Mouse (Mus musculus) midbrain, embryonic 16.5 days (tissue): ENCODE data around the gene Iqce. TPM values are rescaled to one million over a fixed set of nuclear protein-coding genes. Genes with fewer than 3 reads are reported as not detected.

Source experiments
- ATAC-seq: fragments of 200-750 bp; cut with Nextera tagmentation; 2 replicates; pipeline ENCODE4 v1.8.0; 2017; ENCODE audit warnings: moderate TSS enrichment
- H3K27ac ChIP-seq: fragments of 300-500 bp; sonication (generic); 2 replicates; pipeline ENCODE4 v1.5.1; 2014; ENCODE audit warnings: mild to moderate bottlenecking, low read length, mixed read lengths
- H3K27me3 ChIP-seq: fragments of 300-500 bp; sonication (generic); 2 replicates; pipeline ENCODE4 v1.6.1; 2014; ENCODE audit warnings: low read depth, low read length, mixed read lengths; ENCODE audit not compliant: control insufficient read depth, insufficient read depth
- H3K36me3 ChIP-seq: fragments of 300-500 bp; sonication (generic); 2 replicates; pipeline ENCODE4 v1.6.1; 2014; ENCODE audit warnings: mild to moderate bottlenecking, low read length, moderate library complexity, mixed read lengths; ENCODE audit not compliant: control insufficient read depth, insufficient read depth
- H3K4me1 ChIP-seq: fragments of 300-500 bp; sonication (generic); 2 replicates; pipeline ENCODE4 v1.6.1; 2014; ENCODE audit warnings: mild to moderate bottlenecking, low read length, mixed read lengths; ENCODE audit not compliant: control insufficient read depth, insufficient read depth
- H3K4me2 ChIP-seq: fragments of 300-500 bp; sonication (generic); 2 replicates; pipeline ENCODE4 v1.6.1; 2014; ENCODE audit warnings: mild to moderate bottlenecking, low read length, mixed read lengths
- H3K4me3 ChIP-seq: fragments of 300-500 bp; sonication (generic); 2 replicates; pipeline ENCODE4 v1.5.1; 2014; ENCODE audit warnings: low read depth, mild to moderate bottlenecking, low read length, moderate library complexity, mixed read lengths
- H3K9ac ChIP-seq: fragments of 300-500 bp; sonication (generic); 2 replicates; pipeline ENCODE4 v1.6.1; 2014; ENCODE audit warnings: low read depth, low read length, mixed read lengths
- H3K9me3 ChIP-seq: fragments of 300-500 bp; sonication (generic); replicated peaks from 2 replicates; pipeline ENCODE4 v1.6.1; 2014; ENCODE audit warnings: mild to moderate bottlenecking, low read length, mixed read lengths; ENCODE audit not compliant: control insufficient read depth, poor library complexity, severe bottlenecking
- WGBS: fragments of 180-500 bp; shearing (Covaris S2); extraction: QIAGEN DNeasy Blood & Tissue Kit; methylation state at CpG from one replicate; pipeline ENCODE4 v1.1.7; 2014; 5-methylcytosine and 5-hydroxymethylcytosine counted together
- polyA plus RNA-seq: library from polyadenylated mRNA; unstranded; fragments of >200 nt; fragmentation: Nextera tagmentation; extraction: Ambion mirVana; gene quantifications from 2 replicates; pipeline ENCODE4 v1.2.1, GENCODE M21; 2015

Gene Iqce
- polyA plus RNA-seq, 1 experiment from 2014 or later: 31.5 TPM

GRCm38 (mm10) chr5:140627580-140627979, 74.6 kb downstream of the Iqce start:
- H3K27me3 ChIP-seq: no peaks in the 10 kb centered on the region
- H3K9me3 ChIP-seq: no peaks in the 10 kb centered on the region
- no peak overlapping the region for H3K4me2 ChIP-seq
- no peaks in the 10 kb centered on the region for H3K4me1 ChIP-seq
- H3K27ac ChIP-seq: no peak overlapping the region
- no peak overlapping the region for H3K4me3 ChIP-seq
- H3K9ac ChIP-seq: no peak overlapping the region
- 96% methylated on average over 5 of the region's 5 CpGs for WGBS
- ATAC-seq: no peak
- H3K36me3 ChIP-seq: peaks cover 81% of the 10 kb centered on the region

- Histone ChIP-seq H3K27ac (no peak overlapping the region), H3K4me2 (no peak overlapping the region), H3K9me3 (no peaks in the 10 kb centered on the region), H3K27me3 (no peaks in the 10 kb centered on the region), H3K36me3 (peaks cover 70% of the 10 kb centered on the region), H3K9ac (no peak overlapping the region), H3K4me1 (no peaks in the 10 kb centered on the region), H3K4me3 (no peak overlapping the region)
- ATAC-seq: no peak
- 94% methylated on average over 13 of the region's 13 CpGs for whole genome bisulfite sequencing
These were observed 77.2 kb downstream of the Iqce start for GRCm38 (mm10) chr5:140624961-140625360.

GRCm38 (mm10) chr5:140624238-140624637, 77.9 kb downstream of the Iqce start:
- H3K4me1 ChIP-seq: no peaks in the 10 kb centered on the region
- no peaks in the 10 kb centered on the region for H3K9me3 ChIP-seq
- H3K27me3 ChIP-seq: no peaks in the 10 kb centered on the region
- no peak overlapping the region for H3K9ac ChIP-seq
- peaks cover 63% of the 10 kb centered on the region for H3K36me3 ChIP-seq
- ATAC-seq: no peak
- 97% methylated on average over 5 of the region's 5 CpGs for WGBS
- no peak overlapping the region for H3K27ac ChIP-seq
- no peak overlapping the region for H3K4me3 ChIP-seq
- H3K4me2 ChIP-seq: no peak overlapping the region

- Histone ChIP-seq H3K4me2 (no peak overlapping the region), H3K9me3 (no peaks in the 10 kb centered on the region), H3K36me3 (peaks cover 58% of the 10 kb centered on the region), H3K27me3 (no peaks in the 10 kb centered on the region), H3K9ac (no peak overlapping the region), H3K27ac (no peak overlapping the region), H3K4me3 (no peak overlapping the region), H3K4me1 (no peaks in the 10 kb centered on the region)
- 80% methylated on average over 4 of the region's 4 CpGs for WGBS
- ATAC-seq: no peak
These were observed 78.4 kb downstream of the Iqce start for GRCm38 (mm10) chr5:140623791-140624190.

- H3K9ac ChIP-seq: no peak overlapping the region
- H3K9me3 ChIP-seq: no peaks in the 10 kb centered on the region
- no peaks in the 10 kb centered on the region for H3K27me3 ChIP-seq
- H3K36me3 ChIP-seq: peaks cover 52% of the 10 kb centered on the region
- H3K4me1 ChIP-seq: no peaks in the 10 kb centered on the region
- no peak for ATAC-seq
- 95% methylated on average over 23 of the region's 23 CpGs for WGBS
- no peak overlapping the region for H3K27ac ChIP-seq
- H3K4me3 ChIP-seq: no peak overlapping the region
- H3K4me2 ChIP-seq: no peak overlapping the region
These were observed 79.1 kb downstream of the Iqce start for GRCm38 (mm10) chr5:140622978-140623670.

- no peaks in the 10 kb centered on the region for H3K9me3 ChIP-seq
- no peak overlapping the region for H3K4me2 ChIP-seq
- H3K27ac ChIP-seq: 0 out of 2 replicates have a peak overlapping the region, but pooled peaks have one; percentile 28
- peaks cover 37% of the 10 kb centered on the region for H3K36me3 ChIP-seq
- no peak for ATAC-seq
- H3K4me1 ChIP-seq: no peaks in the 10 kb centered on the region; the same call in 1 of the 2 replicates
- 71% methylated on average over 10 of the region's 10 CpGs for WGBS
- H3K9ac ChIP-seq: no peak overlapping the region
- no peak overlapping the region for H3K4me3 ChIP-seq
- no peaks in the 10 kb centered on the region for H3K27me3 ChIP-seq
These were observed 80.7 kb downstream of the Iqce start for GRCm38 (mm10) chr5:140621517-140621916.

GRCm38 (mm10) chr5:140621092-140621491, 81.1 kb downstream of the Iqce start:
- Histone ChIP-seq H3K9me3 (no peaks in the 10 kb centered on the region), H3K36me3 (peaks cover 33% of the 10 kb centered on the region), H3K27ac (no peak overlapping the region), H3K4me2 (no peak overlapping the region), H3K9ac (no peak overlapping the region), H3K4me3 (no peak overlapping the region), H3K27me3 (no peaks in the 10 kb centered on the region), H3K4me1 (no peaks in the 10 kb centered on the region; the same call in 1 of the 2 replicates)
- 69% methylated on average over 9 of the region's 9 CpGs for WGBS
- no peak for ATAC-seq

- Histone ChIP-seq H3K9ac (no peak overlapping the region), H3K4me2 (no peak overlapping the region), H3K9me3 (no peaks in the 10 kb centered on the region), H3K4me1 (peaks cover 4% of the 10 kb centered on the region), H3K27ac (peak overlapping the region; percentile 26; the same call in 1 of the 2 replicates), H3K27me3 (no peaks in the 10 kb centered on the region), H3K4me3 (no peak overlapping the region), H3K36me3 (peaks cover 30% of the 10 kb centered on the region)
- peak; percentile 19; the same call in 1 of the 2 replicates for ATAC-seq
- 57% methylated on average over 7 of the region's 7 CpGs for whole genome bisulfite sequencing
These were observed 82.1 kb downstream of the Iqce start for GRCm38 (mm10) chr5:140619895-140620736.
